Mouse (Mus musculus) embryonic facial prominence, embryonic 10.5 days (tissue): ENCODE data around the gene Rbpms2. TPM values are rescaled to one million over a fixed set of nuclear protein-coding genes. Genes with fewer than 3 reads are reported as not detected.
"Not testable (repeated sequence)": the region's sequence is repeated elsewhere in the genome, so short reads cannot be mapped to it uniquely, and the experiment has no call there.

Source experiments
- DNase-seq: peaks from one replicate; pipeline ENCODE4 v3.0.0-alpha.2; 2017; ENCODE audit warnings: low spot score
- H3K27ac ChIP-seq: fragments of 300-500 bp; sonication (generic); replicated peaks from 2 replicates; pipeline ENCODE4 v1.5.1; 2016; ENCODE audit warnings: mild to moderate bottlenecking
- H3K27me3 ChIP-seq: fragments of 300-500 bp; sonication (generic); replicated peaks from 2 replicates; pipeline ENCODE4 v1.6.1; 2016; ENCODE audit warnings: low read depth, mild to moderate bottlenecking; ENCODE audit not compliant: poor library complexity, severe bottlenecking
- H3K36me3 ChIP-seq: fragments of 300-500 bp; sonication (generic); replicated peaks from 2 replicates; pipeline ENCODE4 v1.6.1; 2016; ENCODE audit warnings: mild to moderate bottlenecking, moderate library complexity
- H3K4me1 ChIP-seq: fragments of 300-500 bp; sonication (generic); 2 replicates; pipeline ENCODE4 v1.6.1; 2016
- H3K4me3 ChIP-seq: fragments of 300-500 bp; sonication (generic); 2 replicates; pipeline ENCODE4 v1.5.1; 2016; ENCODE audit warnings: mild to moderate bottlenecking, moderate library complexity
- H3K9me3 ChIP-seq: fragments of 300-500 bp; sonication (generic); 2 replicates; pipeline ENCODE4 v1.6.1; 2016; ENCODE audit warnings: mild to moderate bottlenecking
- WGBS: fragments of 180-500 bp; shearing (Covaris S2); methylation state at CpG from one replicate; pipeline ENCODE4 v1.1.7; 2016; 5-methylcytosine and 5-hydroxymethylcytosine counted together
- polyA plus RNA-seq: library from polyadenylated mRNA; unstranded; fragments of >200 nt; fragmentation: Nextera tagmentation; extraction: Ambion mirVana; gene quantifications from 2 replicates; pipeline ENCODE4 v1.2.1, GENCODE M21; 2016

Rbpms2 gene
- polyA plus RNA-seq, 1 experiment from 2014 or later, result 26.4 TPM

- H3K27ac ChIP-seq, result no peak overlapping the region
- H3K4me1 ChIP-seq, result peaks cover 14% of the 10 kb centered on the region; the same call in 1 of the 2 replicates
- H3K4me3 ChIP-seq, result no peak overlapping the region
- DNase-seq, result no peak
- H3K27me3 ChIP-seq, result no peaks in the 10 kb centered on the region
- no peaks in the 10 kb centered on the region for H3K36me3 ChIP-seq
- no peaks in the 10 kb centered on the region for H3K9me3 ChIP-seq
- WGBS, result 95% methylated on average over 13 of the region's 13 CpGs
These were observed 19.3 kb downstream of the Rbpms2 start for GRCm38 (mm10) chr9:65648730-65649129.

GRCm38 (mm10) chr9:65649997-65650396 lies 20.5 kb downstream of the Rbpms2 start:
- Histone ChIP-seq H3K27me3 (no peaks in the 10 kb centered on the region), H3K4me1 (peaks cover 14% of the 10 kb centered on the region; the same call in 1 of the 2 replicates), H3K27ac (0 out of 2 replicates have a peak overlapping the region, but pooled peaks have one; percentile 35), H3K9me3 (no peaks in the 10 kb centered on the region), H3K36me3 (no peaks in the 10 kb centered on the region), H3K4me3 (no peak overlapping the region)
- 66% methylated on average over 1 of the region's 1 CpGs for WGBS
- DNase-seq, result no peak

GRCm38 (mm10) chr9:65651957-65652356 lies 22.5 kb downstream of the Rbpms2 start:
- not testable (repeated sequence) for H3K4me3 ChIP-seq, H3K27me3 ChIP-seq, H3K36me3 ChIP-seq, DNase-seq, H3K9me3 ChIP-seq, H3K27ac ChIP-seq, H3K4me1 ChIP-seq
- 100% methylated on average over 1 of the region's 1 CpGs for WGBS

- 93% methylated on average over 4 of the region's 4 CpGs for WGBS
- no peak overlapping the region for H3K27ac ChIP-seq
These were observed 24.3 kb downstream of the Rbpms2 start for GRCm38 (mm10) chr9:65653741-65654140.

GRCm38 (mm10) chr9:65654700-65655237 lies 25.3 kb downstream of the Rbpms2 start:
- Histone ChIP-seq H3K9me3 (no peaks in the 10 kb centered on the region), H3K27me3 (no peaks in the 10 kb centered on the region), H3K27ac (no peak overlapping the region), H3K36me3 (no peaks in the 10 kb centered on the region), H3K4me1 (peaks cover 5% of the 10 kb centered on the region; the same call in 1 of the 2 replicates), H3K4me3 (no peak overlapping the region)
- 94% methylated on average over 3 of the region's 3 CpGs for WGBS
- no peak for DNase-seq

More at GRCm38 (mm10) chr9:65653741-65654140, 24.3 kb downstream of the Rbpms2 start:
- Histone ChIP-seq H3K4me1 (peaks cover 5% of the 10 kb centered on the region; the same call in 1 of the 2 replicates), H3K27me3 (no peaks in the 10 kb centered on the region), H3K4me3 (no peak overlapping the region), H3K9me3 (no peaks in the 10 kb centered on the region), H3K36me3 (no peaks in the 10 kb centered on the region)
- no peak for DNase-seq

GRCm38 (mm10) chr9:65655540-65655939 lies 26.1 kb downstream of the Rbpms2 start:
- Histone ChIP-seq H3K4me3 (no peak overlapping the region), H3K4me1 (no peaks in the 10 kb centered on the region), H3K27me3 (no peaks in the 10 kb centered on the region), H3K9me3 (no peaks in the 10 kb centered on the region), H3K27ac (no peak overlapping the region), H3K36me3 (no peaks in the 10 kb centered on the region)
- no peak for DNase-seq
- 86% methylated on average over 8 of the region's 8 CpGs for WGBS

- Histone ChIP-seq H3K27ac (no peak overlapping the region), H3K36me3 (no peaks in the 10 kb centered on the region), H3K27me3 (no peaks in the 10 kb centered on the region), H3K4me3 (no peak overlapping the region), H3K9me3 (no peaks in the 10 kb centered on the region), H3K4me1 (peaks cover 4% of the 10 kb centered on the region; the same call in 1 of the 2 replicates)
- WGBS, result 84% methylated on average over 3 of the region's 3 CpGs
- DNase-seq, result no peak
These were observed 27.8 kb downstream of the Rbpms2 start for GRCm38 (mm10) chr9:65657218-65657617.

GRCm38 (mm10) chr9:65661029-65661428 lies 31.6 kb downstream of the Rbpms2 start:
- H3K4me1 ChIP-seq, result peaks cover 4% of the 10 kb centered on the region; the same call in 1 of the 2 replicates

GRCm38 (mm10) chr9:65661493-65661892 lies 32.0 kb downstream of the Rbpms2 start:
- H3K4me1 ChIP-seq, result peaks cover 4% of the 10 kb centered on the region; the same call in 1 of the 2 replicates
- H3K4me3 ChIP-seq, result no peak overlapping the region
- no peak overlapping the region for H3K27ac ChIP-seq
- H3K27me3 ChIP-seq, result no peaks in the 10 kb centered on the region
- DNase-seq, result no peak
- WGBS, result 76% methylated on average over 1 of the region's 1 CpGs
- no peaks in the 10 kb centered on the region for H3K9me3 ChIP-seq
- H3K36me3 ChIP-seq, result no peaks in the 10 kb centered on the region

More at GRCm38 (mm10) chr9:65661029-65661428, 31.6 kb downstream of the Rbpms2 start:
- DNase-seq, result no peak
- no peak overlapping the region for H3K4me3 ChIP-seq
- no peaks in the 10 kb centered on the region for H3K36me3 ChIP-seq
- no peak overlapping the region for H3K27ac ChIP-seq
- 58% methylated on average over 5 of the region's 5 CpGs for WGBS
- no peaks in the 10 kb centered on the region for H3K27me3 ChIP-seq
- no peaks in the 10 kb centered on the region for H3K9me3 ChIP-seq

GRCm38 (mm10) chr9:65664163-65664562 lies 34.7 kb downstream of the Rbpms2 start:
- H3K9me3 ChIP-seq, result no peaks in the 10 kb centered on the region
- no peaks in the 10 kb centered on the region for H3K36me3 ChIP-seq
- H3K4me1 ChIP-seq, result peaks cover 4% of the 10 kb centered on the region; the same call in 1 of the 2 replicates
- WGBS, result 3% methylated on average over 3 of the region's 3 CpGs
- H3K27me3 ChIP-seq, result no peaks in the 10 kb centered on the region
- no peak overlapping the region for H3K4me3 ChIP-seq
- no peak overlapping the region for H3K27ac ChIP-seq
- DNase-seq, result peak; percentile 73

GRCm38 (mm10) chr9:65666042-65666441 lies 36.6 kb downstream of the Rbpms2 start:
- Histone ChIP-seq H3K4me1 (peaks cover 3% of the 10 kb centered on the region), H3K9me3 (no peaks in the 10 kb centered on the region), H3K27ac (no peak overlapping the region), H3K27me3 (no peaks in the 10 kb centered on the region), H3K4me3 (no peak overlapping the region), H3K36me3 (no peaks in the 10 kb centered on the region)
- WGBS, result 31% methylated on average over 5 of the region's 5 CpGs
- DNase-seq, result peak; percentile 77

- H3K27ac ChIP-seq, result no peak within 1 kb of the TSS
- 91% methylated on average over 8 of the region's 8 CpGs for WGBS
- H3K4me1 ChIP-seq, result peaks cover 10% of the 10 kb centered on the region
- H3K36me3 ChIP-seq, result no peaks in the 10 kb centered on the region
- no peak for DNase-seq
- no peaks in the 10 kb centered on the region for H3K9me3 ChIP-seq
- H3K4me3 ChIP-seq, result no peak within 1 kb of the TSS
- H3K27me3 ChIP-seq, result no peaks in the 10 kb centered on the region
These were observed 38.3 kb downstream of the Rbpms2 start, which contains the start of gene Oaz2 for GRCm38 (mm10) chr9:65667701-65668100. Gene Oaz2 (plus strand): TSS chr9:65668001.

- peak; percentile 21 for DNase-seq
- Histone ChIP-seq H3K4me3 (no peak overlapping the region), H3K9me3 (no peaks in the 10 kb centered on the region), H3K4me1 (peaks cover 24% of the 10 kb centered on the region), H3K36me3 (no peaks in the 10 kb centered on the region), H3K27ac (peak overlapping the region; percentile 57; the same call in 1 of the 2 replicates), H3K27me3 (no peaks in the 10 kb centered on the region)
- WGBS, result 47% methylated on average over 9 of the region's 9 CpGs
These were observed 42.0 kb downstream of the Rbpms2 start for GRCm38 (mm10) chr9:65671431-65671931.
